Mouse (Mus musculus): ENCODE data around the gene Slc12a9.

DNA sequence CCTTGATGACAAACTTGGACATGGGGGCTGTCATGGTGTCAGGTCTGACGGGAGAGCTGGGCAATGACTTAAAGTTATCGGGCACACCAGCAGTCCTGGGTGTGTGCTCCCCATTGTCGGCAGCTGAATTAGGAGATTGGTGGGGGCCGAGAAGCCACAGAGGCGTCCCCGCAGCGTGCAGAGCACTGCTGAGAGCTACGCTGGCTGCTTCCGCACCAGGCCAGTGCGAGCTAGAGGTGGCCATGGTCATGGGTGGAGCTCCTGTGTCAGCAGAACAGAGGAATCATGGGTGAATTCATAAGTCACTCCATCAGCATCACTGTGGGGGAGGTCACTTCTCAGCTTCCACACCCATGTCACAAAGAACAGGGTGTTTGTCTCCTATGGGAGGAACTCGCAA lies 68.6 kb downstream of the Slc12a9 start:
- no peak for TF ChIP-seq CTCF (IDR thresholded peaks at IDR 0.05; ENCODE audit: borderline replicate concordance, insufficient read depth, low read length)
- TF ChIP-seq POLR2A (IDR thresholded peaks at IDR 0.05; ENCODE audit: low read depth, low read length) = no peak
